Comparison of ENCODE assay signal across 19 mouse cellular contexts in genomic region chr12:52871604-52872003, GRCm38 (mm10).
"Had no signal": no experiment of that assay in that cellular context is flagged by ENCODE, and none has a peak within 500 bp of the region (broad histone marks: within the 10 kb centered on the region; RNA-seq: fewer than 3 reads in every experiment).

No protein-coding gene starts in this region.

- H3K27me3 ChIP-seq: kidney, embryonic 15.5 days; liver, embryonic 13.5 days; neural tube, embryonic 12.5 days; neural tube, embryonic 15.5 days; stomach, embryonic 15.5 days had no signal

- H3K9ac ChIP-seq: kidney, embryonic 15.5 days; liver, embryonic 13.5 days; neural tube, embryonic 12.5 days; neural tube, embryonic 15.5 days; stomach, embryonic 15.5 days had no signal

- H3K27ac ChIP-seq: kidney, embryonic 15.5 days; left cerebral cortex, adult 2 months; liver, embryonic 13.5 days; neural tube, embryonic 12.5 days; neural tube, embryonic 15.5 days; stomach, embryonic 15.5 days had no signal

- H3K4me3 ChIP-seq: kidney, embryonic 15.5 days; left cerebral cortex, adult 2 months; liver, embryonic 13.5 days; neural tube, embryonic 12.5 days; neural tube, embryonic 15.5 days; stomach, embryonic 15.5 days had no signal

- DNase-seq: kidney, postnatal 10 days; kidney, postnatal 36 days; layer of hippocampus, postnatal 36 days; liver, embryonic 13.5 days; lung, adult 2 months; lung, postnatal 14 days; lung, postnatal 4 days; midbrain, embryonic 14.5 days; right cerebral cortex, adult 18-20 months; right cerebral cortex, postnatal 14 days; right cerebral cortex, postnatal 4 days; thymus, adult 18-20 months; thymus, postnatal 4 days had no signal

- H3K9me3 ChIP-seq: liver, embryonic 13.5 days; neural tube, embryonic 15.5 days; stomach, embryonic 15.5 days had no signal

- H3K4me1 ChIP-seq: liver, embryonic 13.5 days; stomach, embryonic 15.5 days had no signal

- H3K4me2 ChIP-seq: kidney, embryonic 15.5 days; liver, embryonic 13.5 days; midbrain, embryonic 11.5 days; neural tube, embryonic 12.5 days; neural tube, embryonic 15.5 days; stomach, embryonic 15.5 days had no signal

- H3K36me3 ChIP-seq: kidney, embryonic 15.5 days; liver, embryonic 13.5 days; neural tube, embryonic 12.5 days; neural tube, embryonic 15.5 days; stomach, embryonic 15.5 days had no signal
